Mouse (Mus musculus) kidney, adult 2 months (tissue): Measurements from ENCODE around the gene Hsf5.

ENCODE experiments used
- CTCF ChIP-seq: fragments of 200-500 bp; conservative IDR thresholded peaks from 2 replicates; pipeline ENCODE4 v1.5.1; 2011; ENCODE audit warnings: low read depth, mild to moderate bottlenecking, control low read depth, low read length, moderate library complexity, mixed read lengths; ENCODE audit not compliant: insufficient read depth, insufficient read length
- POLR2A ChIP-seq: fragments of 200-500 bp; IDR thresholded peaks from one replicate; pipeline ENCODE4 v1.6.1; 2011; ENCODE audit warnings: low read depth, low read length, control low read depth

DNA sequence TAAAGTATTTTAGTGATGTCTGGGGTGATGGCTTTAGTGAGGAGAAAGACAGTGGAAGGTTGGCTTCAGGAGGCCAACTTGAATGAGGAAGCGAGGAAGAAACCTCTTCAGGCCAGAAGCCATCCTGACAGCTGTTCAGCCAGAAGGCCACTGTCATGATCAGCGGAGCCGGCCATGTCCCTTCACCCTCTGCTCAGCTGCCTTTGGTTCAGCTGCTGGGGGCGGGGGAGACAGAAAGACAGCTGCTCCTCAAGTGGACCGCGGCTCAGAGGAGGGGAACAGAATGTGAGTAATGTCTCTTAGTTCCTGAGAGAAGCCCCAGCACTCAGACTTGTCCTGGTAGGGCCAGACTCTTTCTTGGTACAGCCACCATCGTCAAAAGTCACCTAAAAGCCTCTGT, 43.2 kb upstream of the Hsf5 start:
- TF ChIP-seq CTCF (no peak), POLR2A (no peak)
